Mouse (Mus musculus) T-helper 17 cell (primary cell): ENCODE measurements at regions not wholly inside any gene's neighbourhood (a gene's known extent, or its start where the extent isn't known, plus 50 kb on each side); places are given as distances from the start of the nearest gene placed in this dataset.

ENCODE experiments used
- in situ Hi-C, 2 experiments: fragments of 300-600 bp; cut with MboI, MseI; formaldehyde crosslinking; loops; 1 replicate in 1 of 2; 2 replicates in 1 of 2; pipeline ENCODE4 v1.15.1; 2025; ENCODE audit warnings: high pct_unique_total_duplicates in 2 of 2

- in situ Hi-C loops: no loop called here
Observed at GRCm38 (mm10) chr13:107835756-107836385, 208.4 kb upstream of the Smim15 start.

GRCm38 (mm10) chr13:107831997-107832396 is 212.2 kb upstream of the Smim15 start:
- in situ Hi-C loops: loop anchor here in 1 of 2 experiments (5.0 kb wide), 1 partner anchor 35 kb away; no protein-coding TSS in a partner anchor

GRCm38 (mm10) chr13:107831221-107831681 is 213.0 kb upstream of the Smim15 start:
- in situ Hi-C loops: loop anchor here in 1 of 2 experiments (5.0 kb wide), 1 partner anchor 36 kb away; no protein-coding TSS in a partner anchor

GRCm38 (mm10) chr13:107830281-107830680 is 214.0 kb upstream of the Smim15 start:
- in situ Hi-C loops: loop anchor here in 1 of 2 experiments (5.0 kb wide), 1 partner anchor 37 kb away; no protein-coding TSS in a partner anchor

- in situ Hi-C loops: loop anchor here in 1 of 2 experiments (5.0 kb wide), 1 partner anchor 37 kb away; no protein-coding TSS in a partner anchor
Observed at GRCm38 (mm10) chr13:107829861-107830260, 214.4 kb upstream of the Smim15 start.

GRCm38 (mm10) chr13:107825636-107826035 is 218.6 kb upstream of the Smim15 start:
- in situ Hi-C loops: no loop called here

GRCm38 (mm10) chr13:107823342-107823741 is 220.9 kb upstream of the Smim15 start:
- in situ Hi-C loops: no loop called here

GRCm38 (mm10) chr13:107822198-107822597 is 222.0 kb upstream of the Smim15 start:
- in situ Hi-C loops: no loop called here

GRCm38 (mm10) chr13:107813562-107814161 is 230.6 kb upstream of the Smim15 start:
- in situ Hi-C loops: no loop called here

GRCm38 (mm10) chr13:107812014-107812413 is 232.2 kb upstream of the Smim15 start:
- in situ Hi-C loops: no loop called here

- in situ Hi-C loops: no loop called here
Observed at GRCm38 (mm10) chr13:107810802-107811192, 233.4 kb upstream of the Smim15 start.

- in situ Hi-C loops: no loop called here
Observed at GRCm38 (mm10) chr13:107810060-107810801, 234.0 kb upstream of the Smim15 start.

- in situ Hi-C loops: no loop called here
Observed at GRCm38 (mm10) chr13:107808961-107809360, 235.3 kb upstream of the Smim15 start.

GRCm38 (mm10) chr13:107804418-107804817 is 239.8 kb upstream of the Smim15 start:
- in situ Hi-C loops: no loop called here

GRCm38 (mm10) chr13:107799199-107799945 is 244.9 kb upstream of the Smim15 start:
- in situ Hi-C loops: no loop called here

- in situ Hi-C loops: no loop called here
Observed at GRCm38 (mm10) chr13:107798144-107798543, 246.1 kb upstream of the Smim15 start.

GRCm38 (mm10) chr13:107795516-107795915 is 248.7 kb upstream of the Smim15 start:
- in situ Hi-C loops: no loop called here

- in situ Hi-C loops: no loop called here
Observed at GRCm38 (mm10) chr13:107791770-107792169, 252.5 kb upstream of the Smim15 start.

GRCm38 (mm10) chr13:107784971-107785370 is 259.3 kb upstream of the Smim15 start:
- in situ Hi-C loops: no loop called here

- in situ Hi-C loops: no loop called here
Observed at GRCm38 (mm10) chr13:107781741-107782140, 262.5 kb upstream of the Smim15 start.

GRCm38 (mm10) chr13:107781221-107781620 is 263.0 kb upstream of the Smim15 start:
- in situ Hi-C loops: no loop called here
